Mouse (Mus musculus): Measurements from ENCODE around the gene Cdk14.
A peak's percentile ranks its signal among the peaks of the same experiment; 100 is the strongest.
"Not testable (repeated sequence)": the region's sequence is repeated elsewhere in the genome, so short reads cannot be mapped to it uniquely, and the experiment has no call there.

Cdk14 gene

DNA sequence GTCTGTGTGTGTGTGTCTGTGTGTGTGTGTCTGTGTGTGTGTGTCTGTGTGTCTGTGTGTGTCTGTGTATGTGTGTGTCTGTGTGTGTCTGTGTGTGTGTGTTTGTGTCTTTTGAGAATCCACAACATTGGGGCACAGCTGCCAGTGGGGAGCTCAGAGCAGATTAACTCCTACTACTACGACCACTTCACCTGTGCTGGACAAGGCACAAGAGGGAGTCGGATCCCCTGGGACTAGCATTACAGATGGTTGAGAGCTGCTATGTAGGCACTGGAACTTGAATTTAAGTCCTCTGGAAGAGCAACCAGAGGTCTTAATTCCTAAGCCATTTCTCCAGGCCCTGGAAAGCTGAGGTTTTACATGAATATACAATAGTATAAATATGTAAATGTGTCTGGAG lies 433.9 kb downstream of the Cdk14 start:
- DNase-seq (ENCODE audit: low spot score in 2 of 2), result no peak

DNA sequence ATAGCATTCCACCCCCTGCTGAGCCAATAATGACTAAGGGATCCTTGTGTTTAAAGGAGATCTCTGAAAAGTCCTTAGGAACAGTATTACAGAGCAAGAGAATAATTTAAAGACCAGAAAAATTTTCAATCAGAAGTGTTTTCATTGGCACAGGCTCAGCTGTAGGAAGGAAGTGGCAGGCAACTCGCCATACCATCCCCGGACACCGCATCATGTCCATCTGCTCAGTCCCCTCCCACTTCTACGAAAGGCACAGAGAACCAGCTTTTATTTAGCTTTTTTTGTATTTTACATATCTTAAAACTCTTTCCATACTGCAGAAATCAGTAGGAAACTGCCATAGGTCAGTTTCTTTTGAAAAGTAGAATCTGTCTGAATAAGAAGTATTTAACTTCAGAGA lies 440.6 kb downstream of the Cdk14 start:
- DNase-seq (ENCODE audit: low spot score in 2 of 2), result peak in 1 of 2 experiments; percentile 41

DNA sequence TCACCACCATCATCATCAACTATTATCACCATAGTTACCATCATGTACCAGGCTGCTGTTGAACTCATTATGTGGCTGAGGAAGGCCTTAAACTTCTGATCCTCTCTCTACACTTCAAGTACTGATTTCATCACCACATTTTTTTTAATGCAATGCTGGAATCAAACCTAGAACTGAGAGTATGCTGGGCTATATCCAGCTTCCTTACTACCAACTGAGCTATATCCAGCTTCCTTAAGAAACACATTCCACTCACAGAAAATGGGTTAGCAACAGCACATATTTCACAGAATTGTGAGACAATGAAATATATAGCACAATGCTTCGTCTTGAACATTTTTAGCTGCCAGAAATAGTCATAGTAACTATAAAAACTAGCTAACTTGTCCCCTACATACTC lies 446.7 kb downstream of the Cdk14 start:
- no peak for DNase-seq (ENCODE audit: low spot score in 2 of 2)

DNA sequence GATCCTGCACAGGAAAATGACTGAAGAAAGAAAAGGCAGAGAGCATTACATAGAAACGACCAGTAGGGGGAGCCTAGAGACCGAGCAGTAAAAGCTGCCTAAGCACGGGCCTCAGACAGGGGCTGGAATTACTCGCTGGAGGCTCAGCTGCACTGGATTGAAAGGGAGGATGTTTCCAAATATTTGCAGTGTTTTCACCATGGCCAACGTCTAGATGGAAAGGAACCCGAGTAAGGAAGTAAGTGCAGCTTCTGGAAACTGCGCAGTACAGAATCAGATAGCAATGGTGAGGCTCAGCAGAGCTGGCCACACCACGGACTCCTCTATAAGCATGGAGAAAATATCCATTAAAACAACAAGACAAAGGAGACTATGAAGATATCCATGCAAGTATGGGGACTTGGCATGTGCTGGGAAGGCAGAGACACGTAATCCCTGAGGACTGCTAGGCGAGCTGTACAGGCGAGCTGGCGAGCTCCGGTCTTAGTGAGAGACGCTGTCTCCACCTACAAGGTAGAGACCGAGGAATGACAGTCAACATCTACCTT lies 458.0 kb downstream of the Cdk14 start:
- peak; percentile 30 to 62 for DNase-seq (ENCODE audit: low spot score in 2 of 2)

DNA sequence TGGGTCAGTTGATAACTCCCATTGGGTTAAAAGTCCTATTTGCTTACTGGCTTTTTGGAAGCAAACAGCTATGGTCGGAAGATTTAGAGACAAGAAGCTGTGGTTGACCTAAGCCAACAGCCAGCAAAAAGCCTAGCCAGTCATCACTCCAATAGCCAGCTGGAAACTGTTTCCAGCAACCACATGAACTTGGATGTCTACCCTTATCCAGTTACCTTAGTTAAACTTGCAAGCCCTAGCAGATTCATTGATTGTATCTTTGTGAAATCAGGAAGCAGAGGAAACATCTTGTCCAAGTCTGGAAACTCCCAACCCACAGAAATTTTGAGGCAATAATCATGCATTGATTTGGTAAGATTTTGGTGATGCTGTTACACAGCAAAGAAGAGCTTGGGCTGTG lies 458.5 kb downstream of the Cdk14 start:
- DNase-seq (ENCODE audit: low spot score in 2 of 2), result no peak

DNA sequence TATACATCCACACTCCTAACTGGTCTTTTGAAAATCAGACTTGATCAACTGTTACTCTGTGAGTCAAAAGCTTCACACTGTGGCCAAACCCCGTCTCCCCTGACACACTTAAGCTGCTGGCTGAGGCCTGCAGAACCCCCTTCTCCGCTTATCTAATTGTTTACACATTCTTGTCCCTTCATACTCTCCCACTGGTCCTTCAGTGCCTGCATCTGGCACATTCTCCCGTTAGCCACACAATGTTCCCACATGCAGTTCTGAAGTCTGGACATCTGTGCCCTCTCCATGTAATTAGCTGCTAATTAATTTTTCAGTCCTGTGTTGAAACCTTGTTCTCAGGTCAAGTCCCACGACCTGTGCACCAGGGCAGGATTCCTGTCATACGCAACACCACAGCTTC lies 460.7 kb downstream of the Cdk14 start:
- DNase-seq (ENCODE audit: low spot score in 2 of 2), result no peak

DNA sequence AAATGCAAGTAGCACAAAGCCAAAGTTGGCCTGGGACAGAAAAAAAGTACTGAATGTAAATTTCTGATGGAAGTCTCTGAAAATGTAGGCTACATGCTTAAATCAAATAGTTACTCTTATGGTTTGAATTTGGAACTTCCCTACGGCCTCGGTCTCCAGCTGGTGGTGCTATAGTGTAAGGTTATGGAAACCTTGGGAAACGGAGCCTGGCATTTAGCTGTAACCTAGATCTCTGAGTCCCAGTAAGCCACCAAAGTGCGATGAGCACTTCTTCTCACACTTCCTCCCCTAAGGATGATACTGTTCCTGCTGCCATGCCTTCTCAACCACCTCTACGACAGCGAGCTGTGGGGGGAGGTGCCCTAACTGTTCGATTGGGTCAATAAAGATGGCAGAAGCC lies 464.1 kb downstream of the Cdk14 start:
- no peak for DNase-seq (ENCODE audit: low spot score in 2 of 2)

DNA sequence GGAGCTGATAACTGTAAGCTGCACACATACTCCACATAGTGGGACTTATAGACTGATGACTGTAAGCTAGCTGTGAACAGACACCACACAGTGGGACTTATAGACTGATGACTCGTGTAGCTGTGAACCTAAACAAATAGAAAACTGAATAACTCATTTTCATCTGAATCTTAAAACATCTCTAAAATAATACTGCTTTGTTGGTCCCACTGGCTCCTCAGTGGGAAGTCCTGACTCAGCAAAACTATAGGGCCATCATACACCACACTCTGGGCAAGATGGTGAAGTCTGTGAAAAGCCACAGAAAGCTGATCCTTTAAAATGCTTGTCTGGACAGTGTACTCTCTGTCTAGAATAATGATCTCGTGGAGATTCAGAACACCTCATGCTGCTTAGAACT lies 464.7 kb downstream of the Cdk14 start:
- no peak for DNase-seq (ENCODE audit: low spot score in 2 of 2)

DNA sequence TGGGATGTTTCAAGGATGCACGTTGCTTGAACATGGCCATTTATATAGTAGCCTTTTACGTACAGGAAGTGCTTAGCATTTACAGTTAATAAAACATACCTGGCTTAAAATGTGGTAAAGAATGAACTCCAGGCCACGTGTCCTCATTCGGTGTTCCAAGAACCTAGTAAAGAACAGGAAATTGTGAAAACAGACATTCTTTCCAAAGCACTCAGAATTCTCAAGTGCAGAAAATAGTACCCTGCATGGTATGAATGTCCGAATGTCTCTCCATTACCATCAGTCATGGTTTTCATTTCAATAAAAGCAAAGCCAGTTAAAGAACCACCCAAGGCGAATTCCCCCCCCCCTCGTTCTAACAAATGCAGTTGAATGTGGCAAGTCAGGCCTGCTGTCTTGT lies 470.7 kb downstream of the Cdk14 start:
- DNase-seq (ENCODE audit: low spot score in 2 of 2), result no peak

DNA sequence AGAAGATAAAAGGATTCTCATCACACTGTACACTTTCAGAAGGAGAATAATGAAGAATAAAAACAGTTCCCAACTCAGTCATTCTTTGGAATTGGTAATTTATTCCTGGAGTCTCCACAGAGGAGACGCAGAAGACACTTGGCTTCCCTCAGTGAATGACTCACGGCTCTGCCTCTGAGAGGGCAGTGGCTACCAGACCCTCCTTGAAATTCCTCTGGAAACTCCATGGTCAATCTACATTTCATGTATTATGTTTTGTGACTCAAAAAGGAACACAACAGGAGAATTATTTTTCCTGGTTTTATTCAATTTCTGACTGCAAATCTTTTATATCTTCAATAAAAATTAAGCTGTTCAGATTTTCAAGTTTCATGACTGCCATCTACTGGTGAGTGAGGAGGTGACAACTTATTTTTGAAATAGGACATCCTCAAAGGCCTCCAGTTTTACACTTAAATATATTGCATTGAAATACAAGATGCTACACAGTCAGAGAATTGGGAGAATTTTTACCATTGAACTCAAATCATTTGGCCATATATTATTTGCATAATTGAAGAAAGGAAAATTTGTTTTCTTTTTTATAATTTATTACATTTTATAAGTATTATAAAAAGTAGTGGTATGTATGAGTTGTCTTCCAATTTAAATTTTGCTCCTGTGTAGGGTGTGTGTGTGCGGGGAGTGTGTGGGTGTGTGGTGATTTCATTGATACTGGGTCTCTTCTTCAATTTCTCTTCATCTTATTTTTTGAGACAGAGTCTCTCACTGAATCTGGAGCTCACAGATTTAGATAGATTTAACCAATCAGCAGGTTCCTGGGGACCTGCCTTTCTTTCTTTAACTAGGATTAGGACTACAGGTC lies 471.8 kb downstream of the Cdk14 start:
- peak in 1 of 2 experiments; percentile 60 for DNase-seq (ENCODE audit: low spot score in 2 of 2)

DNA sequence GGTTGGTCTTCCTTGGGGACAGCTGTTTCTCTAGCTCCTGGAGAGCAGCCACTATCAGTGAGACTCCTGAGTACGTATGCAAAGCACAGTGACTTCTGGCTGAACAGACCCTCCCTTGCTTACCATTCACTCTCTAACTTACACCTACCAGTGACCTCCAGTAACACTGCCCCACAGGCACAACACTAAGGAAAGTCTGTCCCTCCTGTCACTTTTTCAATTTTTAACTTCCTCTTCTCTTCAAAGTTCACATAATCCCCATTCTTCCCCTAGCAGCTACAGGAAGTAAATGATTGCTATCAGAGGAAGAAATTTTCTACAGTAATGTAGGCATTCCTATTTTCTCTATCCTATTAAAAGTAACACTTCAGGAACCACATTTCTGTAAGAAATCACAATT lies 485.0 kb downstream of the Cdk14 start:
- DNase-seq (ENCODE audit: low spot score in 2 of 2), result no peak

DNA sequence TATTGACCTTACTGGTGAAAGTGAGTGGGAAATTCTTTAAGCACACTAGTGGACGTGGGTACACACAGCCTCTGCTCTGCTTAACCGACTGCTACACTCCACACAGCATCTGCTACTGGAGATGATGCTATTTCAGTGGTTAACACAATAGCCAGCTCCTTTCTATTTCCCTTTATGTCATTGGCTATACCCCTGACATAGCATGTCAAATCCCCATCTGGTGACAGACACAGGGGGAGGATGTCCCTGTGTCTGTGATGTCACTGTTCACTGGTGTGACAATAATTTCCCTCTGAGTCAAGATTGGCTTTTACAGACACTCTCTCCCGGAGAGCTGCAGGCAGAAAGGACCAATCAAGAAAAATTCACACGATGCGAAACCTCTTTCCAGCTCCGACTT lies 485.6 kb downstream of the Cdk14 start:
- DNase-seq (ENCODE audit: low spot score in 2 of 2), result no peak

DNA sequence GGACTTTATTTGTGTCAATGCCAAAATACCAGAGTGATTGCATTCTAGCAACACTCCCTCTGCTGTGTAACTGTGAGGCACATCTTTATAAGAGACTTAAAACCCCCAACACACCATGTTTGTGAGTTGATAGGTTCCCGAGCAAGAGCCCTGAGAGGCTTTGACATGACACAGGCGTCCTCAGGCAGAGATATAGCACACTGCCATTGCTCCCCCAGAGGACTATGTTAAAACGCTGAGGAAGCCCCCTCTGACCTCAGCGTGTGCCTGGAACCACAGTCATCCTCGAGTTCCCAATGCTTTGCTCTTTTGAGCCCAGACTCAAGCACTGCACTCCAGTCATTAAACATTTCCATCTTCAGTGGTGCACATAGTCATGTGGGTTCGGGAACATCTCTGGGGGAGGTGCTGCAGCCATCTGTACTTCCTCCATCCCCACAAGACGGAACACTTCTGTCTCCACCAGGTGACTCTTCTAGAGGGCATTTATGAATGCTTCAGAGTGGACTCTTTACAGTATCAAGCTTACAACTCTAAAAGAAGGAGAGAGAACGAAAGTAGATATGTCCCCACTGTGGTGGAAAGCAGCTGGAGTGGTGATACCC lies 488.5 kb downstream of the Cdk14 start:
- DNase-seq (ENCODE audit: low spot score in 2 of 2), result no peak

DNA sequence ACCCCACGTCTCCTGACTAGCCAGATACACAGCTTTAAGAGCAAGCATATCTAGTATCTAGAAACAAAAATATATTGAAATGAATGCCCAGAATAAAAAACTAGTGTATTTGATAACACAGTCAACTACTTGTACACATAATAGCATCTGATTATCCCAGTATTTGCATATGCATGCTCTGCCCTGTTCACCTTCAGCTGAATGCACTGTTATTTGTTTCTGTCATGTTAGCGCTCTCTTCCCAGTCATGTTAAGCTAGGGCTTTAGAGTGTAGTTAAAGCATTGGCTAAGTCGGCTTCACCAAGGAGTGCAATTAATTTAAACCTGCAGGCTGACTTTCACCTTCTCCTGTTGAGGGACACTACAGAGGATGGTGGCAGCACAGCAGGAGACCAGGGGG lies 490.5 kb downstream of the Cdk14 start:
- no peak for DNase-seq (ENCODE audit: low spot score in 2 of 2)

DNA sequence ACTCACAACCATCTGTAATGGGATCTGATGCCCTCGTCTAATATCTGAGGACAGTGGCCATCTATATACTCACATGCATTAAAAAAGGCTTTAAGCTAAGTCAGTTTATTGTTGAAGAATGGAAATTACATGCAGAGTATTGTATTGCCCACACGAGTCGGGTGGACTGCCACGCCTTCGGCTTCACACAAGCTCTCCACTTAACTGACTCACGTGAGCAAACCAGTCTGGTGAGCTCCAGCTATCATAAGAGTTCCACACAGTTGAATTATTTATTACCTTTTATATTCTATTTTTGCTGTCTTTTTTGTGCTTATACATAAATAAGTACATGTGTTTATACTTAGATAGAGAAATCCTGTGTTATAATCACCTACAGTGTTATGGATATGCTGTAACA lies 495.2 kb downstream of the Cdk14 start:
- DNase-seq (ENCODE audit: low spot score in 2 of 2), result no peak

DNA sequence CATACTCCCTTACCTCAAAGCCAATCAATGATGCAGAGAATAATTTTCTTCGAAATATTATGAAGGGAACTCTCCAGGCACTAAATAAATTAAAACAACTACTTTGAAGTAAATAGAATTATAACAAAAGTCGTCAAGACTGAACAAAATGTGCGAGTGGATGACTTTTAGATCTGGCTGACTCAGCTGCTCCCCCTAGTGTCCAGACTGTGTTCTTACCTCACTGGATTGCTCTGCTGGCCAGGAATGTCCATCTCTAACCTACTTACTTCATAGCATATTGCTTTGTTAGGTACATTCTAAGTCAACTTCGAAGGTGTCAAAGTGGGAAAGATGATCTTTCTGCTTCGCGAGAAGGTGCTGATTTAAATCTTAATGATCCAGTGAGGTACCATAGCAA lies 501.7 kb downstream of the Cdk14 start:
- DNase-seq (ENCODE audit: low spot score in 2 of 2), result peak; percentile 61 to 64

DNA sequence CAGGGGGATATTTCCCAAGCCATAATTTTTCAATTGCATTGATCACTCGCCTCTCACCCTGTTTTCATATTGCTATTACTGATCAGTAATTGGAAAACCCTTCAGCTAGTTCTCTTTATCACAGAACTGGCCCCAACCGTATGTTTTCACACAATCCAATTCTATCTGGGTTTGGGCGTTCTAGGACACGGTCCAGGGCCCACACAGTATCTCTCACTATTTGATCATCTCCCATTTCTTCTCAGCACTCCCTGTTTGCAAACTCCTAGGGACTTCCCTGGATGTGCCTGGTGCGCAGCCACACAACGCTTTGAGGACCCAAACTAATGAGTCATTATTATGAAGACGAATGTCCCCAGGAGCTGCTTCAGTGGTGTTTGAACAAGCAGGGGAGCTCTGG lies 502.4 kb downstream of the Cdk14 start:
- peak in 1 of 2 experiments; percentile 19 for DNase-seq (ENCODE audit: low spot score in 2 of 2)

DNA sequence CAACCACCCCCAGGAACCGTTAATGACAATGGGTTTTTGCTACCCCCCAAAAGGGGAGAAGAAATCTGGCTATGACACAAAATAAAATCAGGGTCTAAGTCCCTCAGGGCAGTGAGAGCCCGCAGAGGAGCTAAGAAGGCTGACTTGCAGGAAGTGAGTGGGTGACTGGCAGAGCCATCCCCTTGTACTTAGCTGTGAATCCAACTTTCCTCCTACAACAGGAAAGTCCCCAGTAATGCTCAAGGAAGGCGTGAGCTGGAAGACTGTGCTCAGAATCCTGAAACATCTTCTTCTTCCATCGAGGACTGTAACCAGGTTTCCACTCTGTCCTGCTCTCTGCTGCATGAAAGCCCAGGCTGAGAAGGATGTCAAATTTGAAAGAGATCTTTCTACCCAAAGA lies 502.8 kb downstream of the Cdk14 start:
- peak; percentile 20 to 31 for DNase-seq (ENCODE audit: low spot score in 2 of 2)

DNA sequence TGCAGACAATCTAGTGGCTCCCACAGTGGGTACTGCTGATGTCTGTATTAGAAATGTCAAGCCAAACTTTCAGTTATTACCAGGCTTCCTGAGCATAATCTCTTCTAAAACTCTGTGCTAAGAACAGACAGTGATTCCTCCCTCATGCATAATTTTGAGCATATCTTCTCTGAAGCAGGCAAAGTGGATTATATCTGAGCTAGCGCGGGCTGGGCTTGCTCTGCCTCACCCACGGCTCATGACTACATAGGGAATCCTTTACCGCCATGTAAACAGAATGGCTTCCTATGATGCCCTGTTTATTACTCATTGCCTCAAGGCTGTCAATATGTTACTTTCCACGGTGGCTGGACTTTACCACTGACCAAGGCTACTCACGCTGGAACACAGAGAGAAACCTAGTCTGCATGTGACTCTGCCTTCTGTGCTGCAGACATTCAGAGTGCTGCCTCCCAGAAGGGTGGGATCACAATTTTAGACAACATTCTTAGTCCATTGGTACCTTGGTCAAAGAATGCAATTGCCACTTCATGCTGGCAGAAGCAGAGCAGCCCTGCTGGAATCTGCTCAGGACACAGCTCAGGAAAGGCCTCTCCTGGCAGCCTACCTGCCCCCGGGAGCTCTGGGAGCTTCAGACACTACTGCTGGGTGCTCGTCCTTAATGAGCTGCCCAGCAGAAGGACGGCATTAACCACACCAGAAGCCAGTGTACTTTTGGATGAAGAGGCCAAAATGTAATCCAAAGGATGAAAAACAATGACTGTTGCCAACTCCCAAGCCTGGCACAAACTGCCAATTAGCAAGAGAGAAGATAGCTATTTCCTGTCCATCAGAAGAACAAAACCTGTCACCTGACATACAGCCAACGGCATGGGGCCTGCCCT lies 503.5 kb downstream of the Cdk14 start:
- peak; percentile 29 to 35 for DNase-seq (ENCODE audit: low spot score in 2 of 2)

DNA sequence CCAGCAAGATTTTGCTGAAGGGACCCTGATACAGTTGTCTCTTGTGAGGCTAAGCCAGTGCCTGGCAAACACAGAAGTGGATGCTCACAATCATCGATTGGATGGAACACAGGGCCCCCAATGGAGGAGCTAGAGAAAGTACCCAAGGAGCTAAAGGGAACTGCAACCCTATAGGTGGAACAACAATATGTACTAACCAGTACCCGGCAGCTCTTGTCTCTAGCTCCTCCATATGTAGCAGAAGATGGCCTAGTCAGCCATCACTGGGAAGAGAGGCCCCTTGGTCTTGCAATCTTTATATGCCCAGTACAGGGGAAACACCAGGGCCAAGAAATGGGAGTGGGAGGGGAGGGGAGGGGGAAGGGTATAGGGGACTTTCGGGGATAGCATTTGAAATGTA lies 515.2 kb downstream of the Cdk14 start:
- not testable (repeated sequence) for DNase-seq (ENCODE audit: low spot score in 2 of 2)

DNA sequence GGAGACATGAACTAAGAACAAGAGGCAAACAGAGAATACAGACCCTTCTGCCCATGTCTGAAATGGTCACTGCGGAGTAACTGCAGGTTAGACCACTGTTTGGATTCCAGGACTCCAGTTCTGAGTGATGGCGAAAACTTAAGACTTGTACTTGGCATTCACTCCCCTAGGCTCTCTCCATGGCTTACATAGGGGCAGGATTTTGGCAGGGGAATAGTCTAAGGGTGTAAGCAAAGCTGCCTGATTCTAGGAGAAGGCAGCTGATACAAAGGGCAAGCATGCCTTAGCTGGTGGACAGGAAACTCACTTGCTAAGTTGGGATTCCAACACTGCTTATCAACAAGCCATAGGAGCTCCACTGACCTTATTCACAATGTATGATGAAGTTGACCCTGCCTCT lies 521.9 kb downstream of the Cdk14 start:
- DNase-seq (ENCODE audit: low spot score in 2 of 2), result no peak

DNA sequence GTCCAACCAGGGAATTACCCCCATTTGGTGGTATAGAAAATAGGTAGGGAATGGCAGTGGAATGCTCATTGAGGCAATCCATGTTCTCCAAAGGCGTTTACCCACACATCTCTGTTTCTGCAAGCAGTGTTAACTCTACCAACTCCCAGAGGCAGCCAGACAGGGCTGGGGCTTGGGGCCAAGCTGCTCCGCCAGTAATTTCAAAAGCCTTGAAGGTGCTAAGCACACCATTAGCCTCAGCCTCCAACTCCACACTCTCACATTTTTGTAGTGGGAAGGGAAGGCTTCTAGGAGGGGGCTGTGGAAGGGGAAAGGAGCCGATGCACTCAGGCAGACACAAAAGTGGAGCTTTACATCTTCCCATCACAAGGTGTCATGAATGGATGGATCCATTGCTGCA lies 525.1 kb downstream of the Cdk14 start:
- DNase-seq (ENCODE audit: low spot score in 2 of 2), result no peak

All from frontal cortex, postnatal 36 days (tissue).